Mouse (Mus musculus) limb, embryonic 12.5 days (tissue): ENCODE results near the gene Palb2. TPM values are rescaled to one million over a fixed set of nuclear protein-coding genes. Genes with fewer than 3 reads are reported as not detected.

ENCODE experiments used
- ATAC-seq: fragments of 200-750 bp; cut with Nextera tagmentation; 2 replicates; pipeline ENCODE4 v1.8.0; 2017; ENCODE audit warnings: low read depth, moderate TSS enrichment; ENCODE audit not compliant: insufficient number of reproducible peaks, insufficient read depth, low FRiP score, low TSS enrichment
- H3K27ac ChIP-seq: fragments of 300-500 bp; sonication (generic); 2 replicates; pipeline ENCODE4 v1.5.1; 2016; ENCODE audit warnings: mild to moderate bottlenecking, moderate library complexity
- H3K27me3 ChIP-seq: fragments of 300-500 bp; sonication (generic); 2 replicates; pipeline ENCODE4 v1.6.1; 2016; ENCODE audit warnings: mild to moderate bottlenecking, moderate library complexity
- H3K36me3 ChIP-seq: fragments of 300-500 bp; sonication (generic); 2 replicates; pipeline ENCODE4 v1.6.1; 2016; ENCODE audit warnings: mild to moderate bottlenecking, moderate library complexity
- H3K4me1 ChIP-seq: fragments of 300-500 bp; sonication (generic); replicated peaks from 2 replicates; pipeline ENCODE4 v1.6.1; 2016
- H3K4me2 ChIP-seq: fragments of 300-500 bp; sonication (generic); 2 replicates; pipeline ENCODE4 v1.6.1; 2016; ENCODE audit warnings: mild to moderate bottlenecking, moderate library complexity
- H3K4me3 ChIP-seq: fragments of 300-500 bp; sonication (generic); replicated peaks from 2 replicates; pipeline ENCODE4 v1.5.1; 2016; ENCODE audit warnings: mild to moderate bottlenecking
- H3K9ac ChIP-seq: fragments of 300-500 bp; sonication (generic); replicated peaks from 2 replicates; pipeline ENCODE4 v1.6.1; 2016; ENCODE audit warnings: mild to moderate bottlenecking, moderate library complexity
- H3K9me3 ChIP-seq: fragments of 300-500 bp; sonication (generic); 2 replicates; pipeline ENCODE4 v1.6.1; 2016; ENCODE audit warnings: mild to moderate bottlenecking, moderate library complexity
- WGBS: fragments of 180-500 bp; shearing (Covaris S2); methylation state at CpG from one replicate; pipeline ENCODE4 v1.1.7; 2016; 5-methylcytosine and 5-hydroxymethylcytosine counted together
- polyA plus RNA-seq: library from polyadenylated mRNA; unstranded; fragments of >200 nt; fragmentation: Nextera tagmentation; extraction: Ambion mirVana; gene quantifications from 2 replicates; pipeline ENCODE4 v1.2.1, GENCODE M21; 2016

Palb2 gene
- polyA plus RNA-seq: 21.8 and 22.7 TPM in 2 replicates

DNA sequence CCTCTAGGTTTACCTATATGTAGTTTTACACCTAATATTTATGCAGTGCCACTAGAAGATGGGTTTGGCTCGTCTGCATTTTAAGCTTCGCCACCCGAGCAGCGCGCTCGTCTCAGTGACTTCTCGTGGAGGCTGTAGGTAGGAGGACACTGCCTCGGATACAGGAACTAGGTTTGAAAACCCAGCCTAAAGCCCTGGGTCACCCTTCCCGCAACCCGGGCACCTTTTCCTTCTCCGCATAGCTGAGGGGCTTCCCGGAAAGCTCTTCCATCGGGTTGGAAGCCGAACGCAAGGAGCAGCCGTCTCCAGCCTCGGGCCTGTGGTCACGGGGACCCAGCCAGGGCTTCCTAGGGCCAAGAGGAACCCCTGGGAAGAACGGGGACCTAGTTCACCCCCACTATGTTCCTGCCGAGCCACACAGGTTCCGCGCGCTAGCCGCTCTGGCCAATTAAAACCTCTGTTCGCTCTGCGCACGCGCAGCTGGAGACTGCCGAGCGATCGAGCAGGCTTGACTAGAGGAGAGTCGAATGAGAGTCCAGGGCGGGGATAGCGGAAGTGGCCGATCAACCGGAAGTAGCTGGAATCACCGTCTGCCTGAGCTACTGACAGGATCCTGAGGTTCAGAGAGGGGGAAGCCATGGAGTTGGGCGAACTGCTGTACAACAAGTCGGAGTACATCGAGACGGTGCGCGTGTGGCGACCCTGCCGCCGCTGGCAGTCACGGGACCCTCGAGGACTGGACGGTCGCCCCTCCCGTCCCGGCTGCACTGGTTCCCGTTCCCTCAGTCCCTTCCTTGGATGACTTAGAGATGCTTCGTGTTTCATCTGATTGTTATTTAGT is at the start of gene Palb2, which contains the start of gene Dctn5:
Palb2 (minus strand) TSS at position 489 of the 841 bp plus-strand sequence.
Dctn5 (plus strand) TSS at position 545 of the 841 bp plus-strand sequence.
- Histone ChIP-seq H3K4me3 (peak within 1 kb of the TSS; percentile 85), H3K4me1 (peaks cover 8% of the 10 kb centered on the region; the same call in 1 of the 2 replicates), H3K27ac (peak within 1 kb of the TSS; percentile 62), H3K4me2 (peak within 1 kb of the TSS; percentile 81), H3K9ac (peak within 1 kb of the TSS; percentile 82), H3K9me3 (no peaks in the 10 kb centered on the region), H3K27me3 (no peaks in the 10 kb centered on the region), H3K36me3 (peaks cover 49% of the 10 kb centered on the region)
- WGBS: under 1% methylated on average over 54 of the region's 54 CpGs
- peak; percentile 96 for ATAC-seq

DNA sequence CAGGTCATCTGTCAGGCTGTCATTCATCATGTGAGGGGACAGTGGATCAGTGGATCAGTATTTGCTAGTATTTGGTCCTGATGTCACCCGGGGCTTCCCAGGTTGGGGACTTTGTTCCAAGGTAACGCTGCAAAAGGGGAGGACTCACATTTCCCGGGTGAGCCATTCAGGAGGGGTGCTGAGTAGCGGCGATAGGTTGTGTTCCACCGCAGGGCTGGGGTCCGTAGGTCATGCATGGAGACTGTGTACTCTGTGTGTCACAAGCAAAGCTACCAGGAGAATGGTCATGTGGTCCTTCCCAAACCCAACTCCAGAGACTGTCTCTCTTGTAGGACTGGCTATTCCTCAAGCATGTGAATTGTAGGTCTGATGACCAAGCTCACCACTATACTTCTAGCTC is 47.9 kb upstream of the Palb2 start:
- H3K36me3 ChIP-seq: no peaks in the 10 kb centered on the region
- WGBS: 91% methylated on average over 7 of the region's 7 CpGs
- no peaks in the 10 kb centered on the region for H3K9me3 ChIP-seq
- H3K4me2 ChIP-seq: no peak overlapping the region
- H3K27ac ChIP-seq: no peak overlapping the region
- H3K4me1 ChIP-seq: peaks cover 3% of the 10 kb centered on the region; the same call in 1 of the 2 replicates
- no peak overlapping the region for H3K4me3 ChIP-seq
- ATAC-seq: no peak
- H3K27me3 ChIP-seq: no peaks in the 10 kb centered on the region
- no peak overlapping the region for H3K9ac ChIP-seq

DNA sequence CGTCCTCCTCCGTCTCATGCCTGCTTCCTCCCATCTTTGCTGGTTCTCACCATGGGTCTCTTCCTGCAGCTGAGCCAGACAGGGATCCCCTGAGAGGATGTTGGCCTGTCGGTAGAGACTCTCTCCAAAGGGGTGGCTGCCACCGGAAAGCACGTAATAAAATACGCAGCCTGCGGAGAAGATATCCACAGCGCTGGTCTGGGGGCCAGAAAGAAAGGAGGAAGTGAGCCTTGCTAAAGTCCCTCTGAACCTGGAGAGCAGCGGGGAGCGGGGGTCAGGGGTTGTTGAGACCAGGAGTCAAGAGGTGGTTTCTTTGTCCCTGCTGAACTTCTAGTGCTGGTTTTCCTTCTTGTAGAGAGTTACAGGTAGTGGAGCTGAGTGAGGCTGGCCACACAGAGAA is 38.8 kb upstream of the Palb2 start:
- Histone ChIP-seq H3K36me3 (peaks cover 41% of the 10 kb centered on the region), H3K9me3 (no peaks in the 10 kb centered on the region), H3K27ac (no peak overlapping the region), H3K9ac (no peak overlapping the region), H3K4me3 (no peak overlapping the region), H3K4me1 (no peaks in the 10 kb centered on the region), H3K27me3 (no peaks in the 10 kb centered on the region), H3K4me2 (no peak overlapping the region)
- 72% methylated on average over 10 of the region's 10 CpGs for WGBS
- ATAC-seq: no peak

DNA sequence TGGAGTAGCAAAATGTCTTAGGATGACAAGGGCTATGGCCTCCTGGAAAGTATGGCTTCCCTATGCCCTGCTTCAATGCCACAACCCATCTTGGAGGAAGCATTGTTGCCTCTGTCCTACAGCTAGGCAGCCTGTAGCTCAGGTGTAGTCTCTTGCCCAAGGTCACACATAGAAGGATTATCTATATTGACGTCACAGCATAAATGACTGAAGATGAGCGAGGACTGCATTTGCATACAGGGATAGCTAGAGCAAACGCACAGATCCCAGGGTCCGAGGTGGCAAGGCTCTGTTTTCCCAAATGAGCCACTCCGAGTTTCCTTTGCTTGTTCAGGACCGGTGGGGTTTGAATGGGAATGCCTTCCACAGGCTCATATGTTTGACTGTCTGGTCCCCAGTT is 37.9 kb upstream of the Palb2 start:
- no peak overlapping the region for H3K4me3 ChIP-seq
- H3K4me1 ChIP-seq: no peaks in the 10 kb centered on the region
- peaks cover 51% of the 10 kb centered on the region for H3K36me3 ChIP-seq
- no peak overlapping the region for H3K4me2 ChIP-seq
- no peaks in the 10 kb centered on the region for H3K9me3 ChIP-seq
- H3K27me3 ChIP-seq: no peaks in the 10 kb centered on the region
- H3K27ac ChIP-seq: no peak overlapping the region
- ATAC-seq: no peak
- 84% methylated on average over 6 of the region's 6 CpGs for WGBS
- H3K9ac ChIP-seq: no peak overlapping the region

DNA sequence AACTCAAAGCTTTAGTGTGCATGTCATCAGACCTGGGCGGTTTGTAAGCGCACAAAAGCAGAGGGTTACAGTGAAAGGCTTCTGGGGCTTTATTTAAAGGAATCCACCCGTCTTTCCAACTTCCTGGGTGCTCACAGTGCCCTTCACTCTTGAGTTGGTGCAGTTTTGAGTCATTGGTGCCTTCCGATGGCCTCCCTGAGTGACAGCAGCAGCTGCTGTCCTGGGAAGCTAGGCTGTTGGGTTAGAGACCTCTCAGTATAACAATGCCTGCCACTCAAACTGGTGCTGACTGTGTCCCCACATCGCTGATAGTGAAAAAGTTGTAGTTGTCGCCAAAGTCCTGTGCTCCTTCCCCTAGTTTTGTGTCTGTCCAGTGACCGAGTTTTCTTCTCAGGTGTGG is 34.4 kb upstream of the Palb2 start:
- peaks cover 84% of the 10 kb centered on the region for H3K36me3 ChIP-seq
- peaks cover 4% of the 10 kb centered on the region; the same call in 1 of the 2 replicates for H3K4me1 ChIP-seq
- no peak overlapping the region for H3K27ac ChIP-seq
- WGBS: 88% methylated on average over 7 of the region's 7 CpGs
- no peak overlapping the region for H3K4me2 ChIP-seq
- H3K9ac ChIP-seq: no peak overlapping the region
- no peaks in the 10 kb centered on the region for H3K27me3 ChIP-seq
- H3K9me3 ChIP-seq: no peaks in the 10 kb centered on the region
- no peak overlapping the region for H3K4me3 ChIP-seq
- no peak for ATAC-seq

DNA sequence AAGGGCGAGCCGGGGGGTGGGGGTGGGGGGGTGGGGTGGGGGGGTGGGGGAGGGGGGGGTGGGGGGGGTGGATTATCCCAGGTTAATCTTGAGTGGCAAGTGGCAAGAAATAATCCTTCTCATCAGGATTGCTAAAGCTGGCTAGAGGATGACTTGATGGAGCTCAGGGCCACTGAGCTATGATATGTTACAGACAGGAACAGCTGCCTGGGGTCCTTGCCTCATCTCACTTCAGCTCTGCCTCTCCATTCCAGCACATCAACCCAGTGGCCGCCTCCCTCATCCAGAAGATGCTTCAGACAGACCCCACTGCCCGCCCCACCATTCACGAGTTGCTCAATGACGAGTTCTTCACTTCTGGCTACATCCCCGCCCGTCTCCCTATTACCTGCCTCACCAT is 31.0 kb upstream of the Palb2 start:
- Histone ChIP-seq H3K4me1 (peaks cover 24% of the 10 kb centered on the region), H3K9me3 (no peaks in the 10 kb centered on the region), H3K9ac (no peak overlapping the region), H3K4me2 (no peak overlapping the region), H3K4me3 (no peak overlapping the region), H3K27ac (no peak overlapping the region), H3K27me3 (no peaks in the 10 kb centered on the region), H3K36me3 (peaks cover 79% of the 10 kb centered on the region)
- WGBS: 91% methylated on average over 6 of the region's 8 CpGs
- ATAC-seq: no peak

DNA sequence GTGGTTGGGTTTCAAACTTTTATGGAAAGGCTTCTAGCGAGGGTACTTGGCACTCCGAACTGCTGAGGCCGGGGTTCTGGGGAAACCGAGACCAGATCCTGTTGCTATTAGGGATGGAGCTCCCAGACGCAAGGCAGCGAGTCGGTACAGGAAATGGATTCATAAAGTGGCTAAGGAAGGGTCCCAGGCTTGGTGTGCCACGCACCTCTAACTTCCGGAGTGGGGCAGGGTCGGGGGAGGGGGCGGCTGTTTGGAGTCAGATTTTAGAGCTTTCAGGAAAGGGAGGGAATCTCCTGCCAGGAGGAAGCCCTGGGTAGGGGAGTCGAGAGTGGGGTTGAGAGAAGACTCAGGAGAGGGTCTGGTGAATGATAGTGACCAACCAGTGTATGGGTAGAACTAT is 27.3 kb upstream of the Palb2 start:
- Histone ChIP-seq H3K36me3 (peaks cover 43% of the 10 kb centered on the region), H3K4me1 (peaks cover 31% of the 10 kb centered on the region), H3K27ac (peak overlapping the region; percentile 91; the same call in 1 of the 2 replicates), H3K9ac (peak overlapping the region; percentile 70), H3K4me3 (peak overlapping the region; percentile 72), H3K4me2 (peak overlapping the region; percentile 77), H3K9me3 (no peaks in the 10 kb centered on the region), H3K27me3 (no peaks in the 10 kb centered on the region)
- WGBS: under 1% methylated on average over 12 of the region's 12 CpGs
- no peak for ATAC-seq

DNA sequence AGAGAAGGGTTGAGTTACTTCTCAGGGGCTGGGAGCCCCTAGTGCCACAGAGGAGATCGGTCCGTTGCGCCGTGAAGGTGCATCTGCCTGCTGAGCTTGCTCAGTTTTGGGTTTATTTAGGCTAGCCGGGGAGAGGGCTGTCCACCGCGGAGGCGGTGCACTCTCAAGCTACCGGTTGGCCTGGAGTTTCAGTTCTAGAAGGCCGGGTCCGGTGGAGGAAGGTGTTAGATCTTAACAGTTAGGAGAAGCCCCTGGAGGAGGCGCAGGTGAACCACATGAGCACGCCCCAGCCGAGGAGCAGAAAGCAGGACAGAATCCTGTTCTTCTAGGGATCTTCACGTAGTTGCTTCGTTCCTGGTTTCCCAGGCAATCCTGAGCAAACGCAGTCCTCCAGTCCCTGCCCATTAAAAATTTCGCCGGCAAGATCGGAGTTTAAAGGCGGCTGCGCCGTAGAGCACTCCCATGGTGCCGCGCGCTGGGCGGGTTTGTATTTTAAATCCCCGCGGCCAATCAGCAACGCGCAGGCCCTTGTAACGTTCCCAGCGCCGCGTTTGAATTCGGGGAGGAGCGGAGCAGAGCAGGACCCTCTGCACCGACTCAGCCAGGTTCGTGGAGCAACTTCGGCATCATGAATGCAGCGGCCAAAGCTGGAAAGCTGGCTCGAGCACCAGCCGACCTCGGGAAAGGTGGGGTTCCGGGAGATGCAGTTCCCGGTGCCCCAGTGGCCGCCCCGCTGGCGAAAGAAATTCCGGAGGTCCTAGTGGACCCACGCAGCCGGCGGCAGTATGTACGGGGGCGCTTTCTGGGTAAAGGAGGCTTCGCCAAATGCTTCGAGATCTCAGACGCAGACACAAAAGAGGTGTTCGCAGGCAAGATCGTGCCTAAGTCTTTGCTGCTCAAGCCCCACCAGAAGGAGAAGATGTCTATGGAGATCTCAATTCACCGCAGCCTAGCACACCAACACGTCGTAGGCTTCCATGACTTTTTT is 26.4 kb upstream of the Palb2 start, which contains the start of gene Plk1:
Plk1 (plus strand) TSS at position 525 of the 988 bp plus-strand sequence.
- WGBS: under 1% methylated on average over 63 of the region's 63 CpGs
- Histone ChIP-seq H3K4me2 (peak within 1 kb of the TSS; percentile 77), H3K4me1 (peaks cover 31% of the 10 kb centered on the region), H3K36me3 (peaks cover 35% of the 10 kb centered on the region), H3K9me3 (no peaks in the 10 kb centered on the region), H3K27ac (peak within 1 kb of the TSS; percentile 91), H3K9ac (peak within 1 kb of the TSS; percentile 70), H3K4me3 (peak within 1 kb of the TSS; percentile 72), H3K27me3 (no peaks in the 10 kb centered on the region)
- ATAC-seq: peak; percentile 87

DNA sequence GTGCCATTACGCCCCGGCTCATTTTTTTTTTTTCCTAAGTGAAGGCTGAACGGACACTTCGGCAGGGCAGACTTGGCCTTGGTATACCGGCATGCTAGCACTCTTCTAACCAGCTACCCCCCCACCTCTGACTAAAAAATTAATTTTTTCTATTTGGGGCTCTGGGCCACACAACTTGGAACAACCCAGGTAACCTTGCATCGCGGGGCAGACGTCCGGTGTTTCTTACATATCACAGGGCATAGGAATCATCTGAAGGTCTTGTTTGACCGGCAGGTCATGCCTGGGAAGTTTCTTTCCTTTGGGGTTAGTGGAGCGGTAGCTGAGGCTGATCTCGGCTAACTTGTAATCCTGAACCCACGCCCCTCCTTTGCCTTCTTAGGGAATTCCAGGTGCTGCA is 25.7 kb upstream of the Palb2 start:
- Histone ChIP-seq H3K9ac (peak overlapping the region; percentile 69), H3K4me2 (peak overlapping the region; percentile 77), H3K27me3 (no peaks in the 10 kb centered on the region), H3K27ac (peak overlapping the region; percentile 91), H3K4me1 (peaks cover 31% of the 10 kb centered on the region), H3K9me3 (no peaks in the 10 kb centered on the region), H3K36me3 (peaks cover 30% of the 10 kb centered on the region), H3K4me3 (peak overlapping the region; percentile 72)
- ATAC-seq: no peak
- WGBS: 5% methylated on average over 13 of the region's 13 CpGs

DNA sequence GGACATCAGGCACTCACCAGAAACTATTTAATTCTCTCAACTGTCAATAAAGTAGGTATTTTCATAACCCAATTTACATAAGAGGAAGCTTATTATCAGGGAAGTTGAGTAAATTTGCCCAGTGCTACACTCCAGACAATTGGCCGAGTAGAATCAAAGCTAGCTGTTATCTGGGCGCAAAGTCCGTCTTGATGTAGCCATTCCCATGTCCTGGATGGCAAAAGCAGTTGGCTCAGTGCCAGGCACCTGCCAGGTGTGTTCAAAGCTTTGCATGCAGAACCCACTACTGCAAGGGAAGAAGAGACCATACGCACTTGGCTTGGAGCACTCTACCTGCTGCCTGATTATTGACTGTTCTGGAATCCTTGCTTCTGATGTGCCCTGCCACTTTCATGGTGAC is 19.7 kb upstream of the Palb2 start:
- Histone ChIP-seq H3K9ac (no peak overlapping the region), H3K9me3 (no peaks in the 10 kb centered on the region), H3K36me3 (peaks cover 29% of the 10 kb centered on the region), H3K4me2 (no peak overlapping the region), H3K27ac (no peak overlapping the region), H3K27me3 (no peaks in the 10 kb centered on the region), H3K4me3 (no peak overlapping the region), H3K4me1 (no peaks in the 10 kb centered on the region)
- 88% methylated on average over 4 of the region's 4 CpGs for WGBS
- no peak for ATAC-seq

DNA sequence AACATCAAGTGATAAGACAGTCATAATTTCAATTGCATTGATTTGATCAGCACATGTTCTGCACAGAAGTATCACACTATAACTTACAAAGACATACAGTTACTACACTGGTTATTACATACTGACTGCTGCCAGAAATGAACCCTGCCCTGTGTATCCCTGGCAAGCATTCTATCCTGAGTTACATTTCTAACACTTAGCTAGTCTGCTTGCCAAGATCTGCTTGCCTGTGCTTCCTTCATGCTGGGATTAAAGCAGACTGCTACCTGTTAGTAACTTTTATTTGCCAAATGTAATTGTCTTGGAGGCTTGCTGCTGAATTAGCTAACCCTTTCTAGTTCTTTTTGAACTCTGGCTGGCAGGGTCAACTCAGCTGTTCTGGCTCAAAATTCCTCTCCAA is 8.2 kb upstream of the Palb2 start:
- Histone ChIP-seq H3K27me3 (no peaks in the 10 kb centered on the region), H3K27ac (no peak overlapping the region), H3K4me3 (no peak overlapping the region), H3K4me2 (no peak overlapping the region), H3K9ac (no peak overlapping the region), H3K9me3 (no peaks in the 10 kb centered on the region), H3K4me1 (no peaks in the 10 kb centered on the region), H3K36me3 (peaks cover 96% of the 10 kb centered on the region)
- no peak for ATAC-seq
